Mouse (Mus musculus) right cerebral cortex, adult 2 months (tissue): ENCODE measurements around the gene Sh3bp4.

Experiments used
- DNase-seq, 2 experiments: peaks; one replicate each; pipeline ENCODE4 v3.0.0; 2021 to 2022; ENCODE audit warnings: low spot score in 2 of 2

The Sh3bp4 gene

GRCm38 (mm10) chr1:89093696-89094095 is 23.5 kb downstream of the Sh3bp4 start:
- no peak for DNase-seq

DNA sequence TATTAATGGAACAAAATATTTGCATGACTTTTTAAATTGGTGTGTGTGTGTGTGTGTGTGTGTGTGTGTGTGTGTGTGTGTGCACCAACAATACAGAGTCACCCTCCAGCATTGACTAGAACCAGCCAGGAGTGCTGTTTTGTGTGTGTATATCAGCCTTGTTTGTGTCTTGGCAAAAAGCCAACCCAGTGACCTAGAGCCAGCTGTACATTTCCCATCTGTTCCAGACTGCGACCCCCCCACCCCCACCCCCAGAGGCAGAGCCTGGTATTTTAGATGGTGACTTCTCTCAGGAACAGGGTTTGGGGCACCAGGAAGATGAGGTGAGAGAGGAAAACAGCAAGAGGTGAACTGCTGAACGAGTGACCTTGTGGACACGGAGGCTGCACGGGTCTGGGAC is 24.2 kb downstream of the Sh3bp4 start:
- DNase-seq = no peak

GRCm38 (mm10) chr1:89095642-89096424 is 25.6 kb downstream of the Sh3bp4 start:
- no peak for DNase-seq

GRCm38 (mm10) chr1:89102231-89103003 is 32.2 kb downstream of the Sh3bp4 start:
- no peak for DNase-seq

DNA sequence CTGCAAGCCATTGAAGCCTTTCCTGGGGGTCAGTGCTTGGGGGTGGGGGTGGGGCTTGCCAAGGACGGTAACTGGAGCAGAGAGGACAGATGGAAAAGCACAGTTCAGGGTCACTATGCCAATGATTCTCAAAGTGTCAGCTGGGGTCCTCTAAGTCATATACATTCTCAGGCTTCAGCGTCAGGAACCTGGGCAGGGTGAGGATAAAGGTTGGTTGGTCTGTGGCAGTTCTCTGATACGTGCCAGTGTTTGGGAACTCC is 32.7 kb downstream of the Sh3bp4 start:
- no peak for DNase-seq

DNA sequence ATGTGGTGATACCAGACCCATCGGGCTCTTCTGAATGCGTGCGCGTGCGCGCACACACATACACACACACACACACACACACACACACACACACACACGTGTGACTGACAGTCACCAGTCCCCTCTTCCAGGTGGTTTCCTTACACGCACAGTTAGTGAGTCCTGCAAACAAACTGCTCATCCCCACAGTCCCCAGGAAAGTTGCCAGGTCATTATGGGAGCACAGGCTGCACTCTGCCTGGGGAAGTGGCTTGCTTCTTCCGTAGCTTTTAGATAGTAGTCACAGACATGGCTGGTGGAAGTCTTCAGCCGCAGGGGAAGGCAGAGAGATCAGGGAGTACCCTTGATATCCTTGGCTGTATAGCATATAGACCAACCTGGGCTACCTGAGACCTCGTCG is 33.3 kb downstream of the Sh3bp4 start:
- no peak for DNase-seq

DNA sequence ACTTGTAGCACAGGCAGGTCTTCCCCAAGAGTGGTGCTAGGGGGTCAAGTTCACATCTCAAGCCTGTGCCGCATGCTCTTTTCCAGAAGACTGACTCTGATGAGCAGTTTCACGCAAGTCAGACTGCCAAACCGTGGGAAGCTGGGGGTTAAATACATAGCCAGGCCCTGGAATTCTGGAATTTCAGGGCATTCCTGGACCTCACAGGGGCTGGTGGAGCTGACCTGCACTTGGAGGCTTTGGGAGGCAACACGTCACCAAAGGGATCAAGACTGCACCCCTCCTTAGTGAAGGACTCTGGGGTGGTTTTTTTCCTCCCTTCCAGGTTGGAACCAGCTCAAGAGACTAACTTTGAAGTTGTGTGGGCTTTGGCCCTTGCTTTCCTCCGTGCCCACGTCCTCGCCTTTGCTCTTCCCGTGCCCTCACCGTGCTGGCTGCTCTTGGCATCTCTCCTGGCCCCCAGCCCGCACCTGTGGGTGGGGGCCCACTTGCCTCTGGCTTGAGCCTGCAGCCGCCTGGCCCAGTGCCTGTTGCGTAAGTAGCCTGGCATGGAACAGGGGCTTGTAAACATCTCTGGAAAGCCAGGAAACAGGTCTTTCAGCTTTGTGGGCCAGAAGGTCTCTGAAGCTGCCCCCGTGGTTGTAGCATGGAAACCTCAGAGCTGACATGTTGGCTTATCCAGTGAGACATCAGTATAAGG is 34.0 kb downstream of the Sh3bp4 start:
- no peak for DNase-seq

- DNase-seq = no peak
Observed at GRCm38 (mm10) chr1:89105891-89106830, 35.9 kb downstream of the Sh3bp4 start.

DNA sequence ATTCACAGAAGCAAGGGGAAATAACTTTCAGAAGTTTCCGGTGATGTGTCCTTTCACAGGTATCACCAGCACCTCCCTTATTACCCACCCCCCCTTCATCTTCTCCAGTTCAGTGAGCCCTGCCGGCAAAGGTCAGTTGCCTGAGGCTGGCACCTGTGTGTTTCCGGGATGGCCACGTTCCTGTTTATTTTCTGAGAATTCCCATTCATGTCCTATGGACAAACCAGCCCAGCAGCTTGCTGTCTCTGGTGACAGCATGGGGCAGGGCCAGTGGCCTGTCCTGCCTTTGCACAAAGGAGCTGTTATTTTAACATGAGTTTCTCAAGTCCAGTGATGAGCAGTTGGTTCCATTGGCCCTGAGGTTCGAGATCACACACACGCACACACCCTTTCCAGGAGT is 37.3 kb downstream of the Sh3bp4 start:
- DNase-seq = no peak

- no peak for DNase-seq
Observed at GRCm38 (mm10) chr1:89108340-89108896, 38.2 kb downstream of the Sh3bp4 start.

GRCm38 (mm10) chr1:89109767-89110166 is 39.6 kb downstream of the Sh3bp4 start:
- DNase-seq = no peak

GRCm38 (mm10) chr1:89110767-89111534 is 40.7 kb downstream of the Sh3bp4 start:
- no peak for DNase-seq

DNA sequence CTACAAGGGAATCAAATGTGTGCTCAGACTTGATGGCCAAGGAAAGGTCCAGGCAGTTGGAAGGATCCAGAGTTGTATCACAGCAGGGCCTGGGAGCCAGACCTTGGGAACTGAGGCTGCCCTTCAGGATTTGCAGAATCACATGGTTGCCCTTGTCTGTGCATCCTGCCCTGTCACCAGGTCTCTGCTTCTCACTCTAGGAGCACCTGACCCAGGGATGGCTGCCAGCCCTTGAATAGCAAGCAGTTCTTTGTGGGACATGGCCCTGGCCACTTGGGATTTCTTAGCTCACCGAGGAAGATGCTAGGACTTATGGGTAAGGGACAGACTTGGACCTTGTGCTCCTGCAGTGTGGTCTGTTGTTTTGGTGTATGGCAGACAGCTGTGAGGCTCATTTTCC is 42.3 kb downstream of the Sh3bp4 start:
- no peak for DNase-seq

GRCm38 (mm10) chr1:89113731-89114130 is 43.5 kb downstream of the Sh3bp4 start:
- DNase-seq = no peak

GRCm38 (mm10) chr1:89117062-89117461 is 46.8 kb downstream of the Sh3bp4 start:
- no peak for DNase-seq

DNA sequence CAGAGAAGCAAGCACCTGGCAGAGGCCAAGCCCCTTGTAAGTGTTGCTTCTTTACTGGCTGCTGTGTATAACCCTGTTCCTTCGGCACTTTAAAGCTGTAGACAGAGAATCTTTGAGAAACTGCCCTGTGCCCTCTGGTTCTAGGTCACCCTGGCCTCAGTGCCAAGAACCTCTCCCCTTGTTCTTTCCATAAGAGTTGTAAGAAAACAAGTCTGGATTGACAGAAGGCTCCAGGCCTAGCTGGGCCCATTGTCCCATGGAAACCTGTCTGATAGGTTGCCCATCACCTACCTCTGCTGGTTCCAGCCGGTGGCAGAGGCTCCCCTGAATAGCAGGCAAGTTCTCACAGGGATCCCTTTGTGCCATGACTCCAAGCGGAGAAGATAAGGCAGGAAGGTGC is 47.9 kb downstream of the Sh3bp4 start:
- DNase-seq = no peak

DNA sequence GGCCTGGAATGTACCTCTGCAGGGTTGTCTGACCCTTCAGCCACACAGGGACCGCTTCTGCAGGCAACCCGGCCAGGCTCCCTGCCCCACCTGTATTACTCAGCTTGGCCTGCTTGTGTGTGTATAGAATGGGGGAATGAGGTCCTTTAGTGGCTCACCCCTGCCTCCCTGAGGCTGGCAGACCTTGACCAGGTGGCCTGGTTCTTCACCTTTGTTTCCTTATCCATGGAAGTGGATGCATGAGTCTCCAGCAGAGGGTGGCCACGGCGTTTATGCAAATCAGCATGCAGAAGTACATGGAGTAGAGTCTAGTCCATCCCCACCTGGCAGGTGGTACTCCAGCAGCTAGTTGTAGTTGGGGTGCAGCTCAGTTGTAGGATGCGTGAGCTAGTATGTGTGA is 48.6 kb downstream of the Sh3bp4 start:
- DNase-seq = no peak

DNA sequence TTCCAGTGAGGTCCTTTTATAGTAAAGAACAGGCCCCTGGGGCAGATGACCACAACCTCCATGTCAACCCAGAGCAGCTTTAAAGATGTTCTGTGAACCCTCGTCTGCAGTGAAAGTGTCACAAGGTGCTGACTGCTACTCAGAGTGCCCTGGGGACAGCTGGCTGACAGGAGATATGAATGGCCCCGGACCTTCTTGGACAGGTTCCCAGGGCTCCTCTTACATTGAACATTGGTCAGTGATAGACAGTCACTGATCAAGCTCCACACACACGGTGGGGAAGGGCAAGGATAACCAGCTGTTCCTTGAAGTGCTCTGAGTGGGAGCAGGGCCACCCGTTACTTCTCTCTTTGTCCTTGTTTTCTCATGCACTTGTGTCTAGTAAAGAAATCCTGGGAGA is 50.1 kb downstream of the Sh3bp4 start:
- DNase-seq = no peak

DNA sequence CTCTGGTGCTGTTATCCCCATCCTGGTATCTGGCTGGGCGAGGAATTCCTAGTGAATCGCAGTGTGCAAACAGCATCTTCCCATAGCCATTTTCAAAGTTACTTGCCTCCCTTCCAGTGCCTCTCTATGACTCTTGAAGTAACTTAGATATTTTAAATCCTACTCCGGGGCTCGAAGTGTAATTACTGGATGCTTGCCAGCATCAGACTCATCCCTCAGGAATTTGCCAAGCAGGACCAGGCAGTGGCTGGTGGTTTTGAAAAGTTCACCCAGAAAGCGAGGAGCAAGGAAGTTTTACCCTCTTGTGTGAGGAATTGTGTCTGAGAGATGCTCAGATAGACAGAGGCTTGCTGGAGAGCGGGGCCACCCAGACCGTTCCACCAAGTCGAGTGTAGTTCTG is 51.3 kb downstream of the Sh3bp4 start:
- no peak for DNase-seq

GRCm38 (mm10) chr1:89122376-89122775 is 52.2 kb downstream of the Sh3bp4 start:
- DNase-seq = no peak

GRCm38 (mm10) chr1:89124076-89124475 is 53.9 kb downstream of the Sh3bp4 start:
- DNase-seq = no peak
